Mouse (Mus musculus) liver, postnatal 0 days (tissue): ENCODE results near the gene Mllt1.

Source experiments
- CTCF ChIP-seq: sonication (generic); IDR thresholded peaks from 2 replicates; pipeline ENCODE4 v1.5.1; 2016; ENCODE audit warnings: antibody characterized with exemption, low read depth
- EP300 ChIP-seq: IDR thresholded peaks from 2 replicates; pipeline ENCODE4 v1.6.1; 2016; ENCODE audit warnings: antibody characterized with exemption, low read depth, mild to moderate bottlenecking

GRCm38 (mm10) chr17:56866071-56866470, 69.1 kb downstream of the Mllt1 start:
- TF ChIP-seq EP300 (no peak), CTCF (no peak)
